Mouse (Mus musculus) thymus, postnatal 0 days (tissue): Measurements from ENCODE around the gene Glipr2. TPM values are rescaled to one million over a fixed set of nuclear protein-coding genes. Genes with fewer than 3 reads are reported as not detected.
A peak's percentile ranks its signal among the peaks of the same experiment; 100 is the strongest.

Experiments used
- DNase-seq: peaks from one replicate; pipeline ENCODE4 v3.0.0-alpha.2; 2015; ENCODE audit warnings: low spot score
- polyA plus RNA-seq: library from polyadenylated mRNA; unstranded; fragments of >200 nt; fragmentation: Nextera tagmentation; extraction: Ambion mirVana; gene quantifications from 2 replicates; pipeline ENCODE4 v1.2.1, GENCODE M21; 2015

Gene Glipr2
- polyA plus RNA-seq, 1 experiment from 2014 or later = 32.8 TPM

GRCm38 (mm10) chr4:44004623-44005409 is 47.6 kb downstream of the Glipr2 start:
- no peak for DNase-seq

GRCm38 (mm10) chr4:44010176-44010575 is 53.0 kb downstream of the Glipr2 start:
- DNase-seq = no peak

- DNase-seq = no peak
These were observed 53.7 kb downstream of the Glipr2 start for GRCm38 (mm10) chr4:44010893-44011292.

- DNase-seq = no peak
These were observed 54.6 kb downstream of the Glipr2 start for GRCm38 (mm10) chr4:44011799-44012198.

- peak; percentile 93 for DNase-seq
These were observed 55.5 kb downstream of the Glipr2 start for GRCm38 (mm10) chr4:44012376-44013367.

GRCm38 (mm10) chr4:44013391-44014070 is 56.3 kb downstream of the Glipr2 start:
- DNase-seq = no peak

- DNase-seq = no peak
These were observed 58.9 kb downstream of the Glipr2 start for GRCm38 (mm10) chr4:44016071-44016470.

GRCm38 (mm10) chr4:44016791-44017190 is 59.6 kb downstream of the Glipr2 start:
- DNase-seq = no peak

GRCm38 (mm10) chr4:44022323-44022722 is 65.1 kb downstream of the Glipr2 start:
- peak; percentile 87 for DNase-seq

- no peak for DNase-seq
These were observed 65.6 kb downstream of the Glipr2 start for GRCm38 (mm10) chr4:44022766-44023165.

- DNase-seq = no peak
These were observed 66.5 kb downstream of the Glipr2 start for GRCm38 (mm10) chr4:44023681-44024080.

GRCm38 (mm10) chr4:44024241-44024640 is 67.0 kb downstream of the Glipr2 start:
- no peak for DNase-seq

- DNase-seq = no peak
These were observed 68.4 kb downstream of the Glipr2 start for GRCm38 (mm10) chr4:44025570-44025969.

Other genes with a start within 250 kb of the Glipr2 start
- not detected in 2 replicates for gene Olfr71, start 247.1 kb upstream of the Glipr2 start, polyA plus RNA-seq
- gene Hrct1, start 230.2 kb upstream of the Glipr2 start, polyA plus RNA-seq = 1.1 and 1.5 TPM in 2 replicates
- gene Spaar, start 227.4 kb upstream of the Glipr2 start, polyA plus RNA-seq = 0.28 and 0.43 TPM in 2 replicates
- gene Olfr159, start 186.4 kb upstream of the Glipr2 start, polyA plus RNA-seq = not detected in 2 replicates
- not detected in 2 replicates for gene Olfr156, start 133.5 kb upstream of the Glipr2 start, polyA plus RNA-seq
- gene Olfr157, start 117.2 kb upstream of the Glipr2 start, polyA plus RNA-seq = 0.03 TPM in 1 of 2 replicates, not detected in the other
- gene Olfr155, start 105.8 kb upstream of the Glipr2 start, polyA plus RNA-seq = not detected in 2 replicates
- gene Reck, start 81.9 kb upstream of the Glipr2 start, polyA plus RNA-seq = 2.1 and 2.2 TPM in 2 replicates
- not detected in 2 replicates for gene Ccin, start 26.1 kb downstream of the Glipr2 start, polyA plus RNA-seq
- gene Clta, start 47.1 kb downstream of the Glipr2 start, polyA plus RNA-seq = 251 and 260 TPM in 2 replicates
- 33.8 and 39.2 TPM in 2 replicates for gene Gne, start 126.8 kb downstream of the Glipr2 start, polyA plus RNA-seq